Mouse (Mus musculus) bone marrow, adult 2 months (tissue): Measurements from ENCODE around the gene Tmco1. TPM values are rescaled to one million over a fixed set of nuclear protein-coding genes. Genes with fewer than 3 reads are reported as not detected.
A peak's percentile ranks its signal among the peaks of the same experiment; 100 is the strongest.

Source experiments
- H3K27ac ChIP-seq: fragments of 200-500 bp; 2 replicates; pipeline ENCODE4 v1.5.1; 2012; ENCODE audit warnings: low read depth, mild to moderate bottlenecking, control low read depth, inconsistent platforms, low read length; ENCODE audit not compliant: control insufficient read depth, poor library complexity, insufficient read depth
- H3K4me1 ChIP-seq: fragments of 200-500 bp; 2 replicates; pipeline ENCODE4 v1.6.1; 2011; ENCODE audit warnings: low read length; ENCODE audit not compliant: control insufficient read depth, insufficient read depth
- H3K4me3 ChIP-seq: fragments of 200-500 bp; replicated peaks from 2 replicates; pipeline ENCODE3; 2011; ENCODE audit warnings: mild to moderate bottlenecking, low read depth, low read length, control low read depth; ENCODE audit not compliant: control insufficient read depth
- CTCF ChIP-seq: fragments of 200-500 bp; IDR thresholded peaks from 2 replicates; pipeline ENCODE4 v1.5.1; 2011; ENCODE audit warnings: low read length, control low read depth; ENCODE audit not compliant: control insufficient read depth, insufficient read depth
- POLR2A ChIP-seq: fragments of 200-500 bp; IDR thresholded peaks from 2 replicates; pipeline ENCODE4 v1.6.1; 2011; ENCODE audit warnings: low read depth, mild to moderate bottlenecking, control low read depth, low read length, borderline replicate concordance; ENCODE audit not compliant: control insufficient read depth
- WGBS: fragments of 180-500 bp; shearing (Covaris S2); methylation state at CpG from one replicate; pipeline ENCODE4 v1.1.7; 2018; 5-methylcytosine and 5-hydroxymethylcytosine counted together
- polyA plus RNA-seq: library from polyadenylated mRNA; stranded (reverse); fragments of >200 nt; gene quantifications from 2 replicates; pipeline ENCODE4 v1.2.4, GENCODE M21; 2011; ENCODE audit warnings: low replicate concordance; ENCODE audit not compliant: missing spikeins, insufficient read depth, insufficient read length

Tmco1 gene
- polyA plus RNA-seq, 1 experiment = 26.4 TPM

DNA sequence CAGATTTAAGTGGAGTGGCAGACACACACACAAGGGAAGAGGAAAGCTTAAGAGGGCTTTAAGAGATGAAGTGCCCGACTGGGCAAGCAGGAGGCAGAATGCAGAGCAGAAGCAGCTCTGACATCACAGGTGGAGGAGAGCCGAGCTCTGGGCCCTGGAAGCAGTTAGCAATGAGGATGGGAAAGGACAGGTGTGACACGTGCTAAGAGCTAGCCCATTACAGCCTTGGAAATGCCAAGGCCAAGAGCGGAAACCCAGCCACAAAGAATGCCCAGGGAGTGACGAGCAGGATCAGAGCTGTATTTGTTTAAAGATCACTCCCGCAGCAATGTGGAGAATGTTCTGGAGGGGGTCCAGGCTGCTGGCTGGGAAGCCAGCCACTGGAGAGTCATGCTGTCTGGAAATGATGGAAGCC lies 38.3 kb upstream of the Tmco1 start:
- TF ChIP-seq CTCF (no peak), POLR2A (no peak)
- Histone ChIP-seq H3K4me3 (no peak overlapping the region), H3K4me1 (peaks cover 20% of the 10 kb centered on the region), H3K27ac (0 out of 2 replicates have a peak overlapping the region, but pooled peaks have one; percentile 10)
- WGBS = 42% methylated on average over 6 of the region's 6 CpGs

DNA sequence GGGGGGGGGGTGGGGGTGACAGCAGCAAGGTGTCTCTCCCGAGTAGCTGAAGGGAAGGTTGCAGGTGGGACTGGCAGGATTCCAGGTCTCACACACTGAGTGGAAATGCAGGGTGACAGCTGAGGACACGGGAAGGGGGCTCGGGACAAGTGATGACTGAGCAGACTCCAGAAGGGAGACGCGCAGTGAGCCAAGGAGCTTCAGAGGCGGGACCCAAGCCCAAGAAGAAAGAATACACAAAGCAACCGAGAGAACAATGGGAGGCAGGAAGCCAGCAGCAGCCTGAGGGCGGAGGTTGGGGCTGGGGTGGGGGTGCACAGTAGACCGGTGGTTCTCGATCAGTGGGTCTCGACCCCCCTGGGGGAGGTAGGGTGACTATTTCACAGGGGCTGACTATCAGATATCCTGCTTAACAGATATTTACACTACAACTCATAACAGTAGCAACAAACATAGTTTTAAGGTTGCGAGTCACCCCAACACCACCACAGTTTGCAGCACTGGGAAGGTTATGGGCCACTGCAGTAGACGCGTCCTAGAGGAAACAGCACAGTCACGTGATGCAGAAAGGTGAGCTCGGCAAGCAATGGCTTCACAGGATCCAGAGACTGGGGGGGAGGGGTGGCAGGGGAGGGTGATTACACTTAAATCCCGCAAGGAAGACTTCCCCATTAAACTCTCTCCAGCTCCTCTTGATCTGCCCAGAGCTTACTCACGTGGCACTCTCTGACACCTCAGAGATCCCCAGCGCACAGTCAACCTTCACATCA lies 37.7 kb upstream of the Tmco1 start:
- TF ChIP-seq POLR2A = no peak
- TF ChIP-seq CTCF = no peak
- no peak overlapping the region for H3K27ac ChIP-seq
- 34% methylated on average over 19 of the region's 19 CpGs for WGBS
- no peak overlapping the region for H3K4me3 ChIP-seq
- H3K4me1 ChIP-seq = peaks cover 20% of the 10 kb centered on the region

DNA sequence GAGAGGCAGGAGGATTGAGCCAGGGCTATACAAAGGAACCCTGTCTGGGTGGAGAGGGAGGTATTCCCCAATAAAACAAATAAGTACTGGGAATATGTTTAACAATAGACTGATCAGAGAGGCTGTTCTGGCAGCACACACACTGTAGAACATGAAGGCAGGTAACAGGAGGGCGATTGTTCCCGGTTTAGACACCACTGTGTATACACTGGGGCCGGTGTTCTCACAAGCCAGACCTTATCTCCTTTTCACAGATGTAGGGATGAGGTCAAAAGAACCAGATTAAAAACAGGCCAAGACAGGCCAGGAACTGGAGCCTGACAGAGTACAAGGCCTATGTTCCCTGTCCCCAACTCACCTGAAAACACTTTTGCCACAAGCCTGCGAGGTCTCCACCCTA lies 36.9 kb upstream of the Tmco1 start:
- WGBS = 32% methylated on average over 4 of the region's 4 CpGs
- peak overlapping the region; percentile 46 for H3K27ac ChIP-seq
- H3K4me1 ChIP-seq = peaks cover 20% of the 10 kb centered on the region
- no peak overlapping the region for H3K4me3 ChIP-seq
- TF ChIP-seq POLR2A (no peak), CTCF (no peak)

DNA sequence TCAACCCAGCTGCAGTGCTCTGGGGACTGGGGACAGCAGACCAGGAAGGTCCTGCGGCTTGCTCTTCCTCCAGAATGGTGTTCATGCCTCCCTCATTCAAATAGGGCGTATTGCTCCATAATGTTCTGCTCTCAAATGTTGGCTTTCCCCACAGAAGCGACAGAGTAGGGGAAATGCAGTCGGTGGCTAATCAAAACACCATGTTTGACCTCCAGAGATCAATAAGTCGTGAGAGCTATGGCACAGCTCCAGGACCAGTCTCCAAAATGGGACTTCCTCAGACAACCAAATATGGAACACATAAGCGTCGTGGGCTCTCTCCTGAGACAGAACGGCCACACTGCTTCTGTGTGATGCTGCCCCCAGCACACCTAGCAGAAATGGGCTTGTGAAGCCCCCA lies 36.3 kb upstream of the Tmco1 start:
- no peak overlapping the region for H3K4me3 ChIP-seq
- WGBS = 18% methylated on average over 8 of the region's 8 CpGs

DNA sequence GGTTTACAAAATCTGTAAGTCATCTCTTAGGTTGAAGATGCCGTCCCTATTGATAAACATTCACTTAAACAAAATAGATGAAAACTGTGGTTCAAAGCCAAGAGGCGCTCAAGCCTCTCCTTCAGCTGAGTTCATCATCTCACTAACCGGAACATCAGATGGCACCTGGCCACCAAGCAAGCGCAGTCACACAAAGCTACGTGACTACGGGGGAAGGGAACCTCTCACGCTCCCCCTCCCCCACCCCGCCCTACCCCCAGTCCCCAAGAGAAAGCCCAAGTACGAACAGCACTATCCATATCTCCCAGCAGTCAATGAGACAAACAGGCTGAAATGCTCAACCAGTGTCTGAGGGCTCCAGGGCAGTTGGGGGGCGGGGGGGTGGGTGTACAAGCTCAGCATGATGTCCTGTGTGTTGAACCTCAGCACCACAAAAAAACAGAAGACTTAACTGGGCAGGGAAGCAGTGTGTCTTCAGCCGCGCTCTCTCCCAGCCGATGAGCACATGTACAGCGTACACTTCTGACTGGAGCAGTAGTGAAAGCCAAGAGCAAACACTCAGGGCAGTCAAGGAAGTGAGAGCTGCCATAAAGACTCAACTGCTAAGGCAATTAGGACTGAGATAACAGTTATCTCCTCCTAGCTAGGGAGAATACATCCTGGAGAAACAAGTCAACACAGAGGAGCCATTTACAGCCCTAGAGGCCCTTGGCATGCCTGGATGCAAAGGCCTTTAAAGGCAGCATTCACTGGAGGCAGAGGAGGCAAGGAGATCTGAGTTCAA lies 34.6 kb upstream of the Tmco1 start:
- 57% methylated on average over 14 of the region's 14 CpGs for WGBS
- Histone ChIP-seq H3K4me3 (no peak overlapping the region), H3K27ac (peak overlapping the region; percentile 12; the same call in 1 of the 2 replicates), H3K4me1 (peaks cover 14% of the 10 kb centered on the region)
- TF ChIP-seq CTCF (no peak), POLR2A (no peak)

More for the DNA sequence above, 36.3 kb upstream of the Tmco1 start:
- no peak for TF ChIP-seq POLR2A
- TF ChIP-seq CTCF = no peak
- Histone ChIP-seq H3K27ac (peak overlapping the region; percentile 46), H3K4me1 (peaks cover 20% of the 10 kb centered on the region)

DNA sequence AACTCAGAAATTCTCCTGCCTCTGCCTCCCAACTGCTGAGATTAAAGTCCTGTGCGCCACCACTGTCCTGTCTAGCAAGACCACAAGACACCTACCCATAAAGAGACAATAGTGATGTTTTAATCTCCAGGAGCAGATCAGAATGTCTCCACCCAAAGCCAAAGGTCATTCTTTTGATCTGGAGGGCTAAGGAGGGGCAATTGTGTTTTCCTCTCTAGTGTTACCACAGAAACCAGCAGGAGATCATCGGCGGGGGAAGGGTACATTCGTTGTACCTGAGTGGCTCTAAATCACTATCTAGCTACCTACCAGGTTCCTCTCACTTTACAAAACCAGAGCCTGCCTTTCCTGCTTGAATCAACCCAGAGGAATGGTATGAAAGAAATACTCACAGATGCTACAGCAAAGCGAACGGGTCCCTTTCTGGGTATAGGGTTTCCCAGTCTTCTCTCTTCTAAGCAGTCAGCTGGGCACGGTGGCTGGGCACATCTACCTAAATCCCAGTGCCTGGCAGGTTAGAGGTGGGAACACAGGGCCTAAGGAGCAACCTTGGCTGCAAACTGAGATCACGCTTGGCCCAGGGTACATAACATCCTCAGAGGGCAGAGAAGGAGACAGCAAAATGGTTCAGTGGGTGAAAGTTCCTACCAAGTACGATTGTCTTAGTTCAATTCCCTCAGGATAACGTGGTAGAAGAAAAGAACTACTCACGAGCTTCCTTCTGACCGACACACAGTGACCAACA lies 33.4 kb upstream of the Tmco1 start:
- 82% methylated on average over 12 of the region's 12 CpGs for WGBS
- H3K27ac ChIP-seq = no peak overlapping the region
- no peak overlapping the region for H3K4me3 ChIP-seq
- H3K4me1 ChIP-seq = peaks cover 6% of the 10 kb centered on the region; the same call in 1 of the 2 replicates
- TF ChIP-seq CTCF = no peak
- no peak for TF ChIP-seq POLR2A

DNA sequence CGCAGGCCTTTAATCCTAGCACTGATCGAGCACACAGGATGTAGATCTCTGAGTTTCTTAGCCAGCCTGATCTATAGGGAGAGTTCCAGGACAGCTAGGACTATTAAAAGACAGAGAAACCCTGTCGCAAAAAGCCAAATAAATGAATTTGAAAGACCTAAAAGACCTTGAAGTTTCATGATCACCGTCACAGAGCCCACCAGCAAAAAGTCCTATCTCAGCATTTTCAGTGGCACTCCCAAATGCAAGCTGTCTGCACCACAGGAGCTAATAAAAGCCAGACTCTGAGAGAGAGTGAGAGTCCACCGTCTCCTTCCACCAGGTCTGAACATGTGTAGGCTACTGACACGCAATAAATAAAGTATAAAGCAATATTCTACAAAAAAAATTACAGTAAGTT lies 29.8 kb upstream of the Tmco1 start:
- Histone ChIP-seq H3K4me1 (no peaks in the 10 kb centered on the region; the same call in 1 of the 2 replicates), H3K27ac (no peak overlapping the region), H3K4me3 (no peak overlapping the region)
- no peak for TF ChIP-seq POLR2A
- TF ChIP-seq CTCF = no peak
- WGBS = 83% methylated on average over 6 of the region's 6 CpGs
